Mouse (Mus musculus): ENCODE results near the gene Ap4s1. TPM values are rescaled to one million over a fixed set of nuclear protein-coding genes. Genes with fewer than 3 reads are reported as not detected.
A peak's percentile ranks its signal among the peaks of the same experiment; 100 is the strongest.

The Ap4s1 gene
- polyA plus RNA-seq, 2 experiments = 18.5 to 32.8 TPM

DNA sequence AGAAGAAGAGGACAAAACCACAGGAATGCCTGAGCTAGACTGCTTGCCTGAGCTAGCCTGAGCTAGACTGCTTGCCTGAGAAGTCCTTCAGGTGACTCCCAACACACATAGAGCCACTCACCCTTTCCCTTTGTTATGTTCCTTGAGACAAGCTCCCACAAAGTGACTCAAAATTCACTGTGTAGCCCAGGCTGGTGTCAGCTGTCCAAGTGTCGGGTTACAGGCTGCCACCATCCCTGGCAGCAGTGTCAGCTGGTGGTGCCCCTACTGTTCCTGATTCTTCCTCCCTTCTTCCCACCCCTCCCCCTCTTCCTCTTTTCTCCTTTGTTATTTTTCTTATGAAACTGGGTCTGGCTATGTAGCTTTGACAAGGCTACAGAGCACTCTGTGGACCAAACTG, 13.0 kb downstream of the Ap4s1 start:
- Histone ChIP-seq H3K9me3 (ENCODE audit: control insufficient read depth, low read length) (peaks cover 2% of the 10 kb centered on the region; the same call in 1 of the 2 replicates), H3K4me2 (replicated peaks; ENCODE audit: low read depth, low read length, severe bottlenecking) (no peak overlapping the region), H3K27ac (replicated peaks; ENCODE audit: low read depth, low read length) (no peak overlapping the region), H3K4me3 (replicated peaks; ENCODE audit: low read length) (no peak overlapping the region), H3K4me1 (ENCODE audit: control insufficient read depth, insufficient read depth, low read length) (no peaks in the 10 kb centered on the region), H3K36me3 (ENCODE audit: control insufficient read depth, insufficient read depth, low read length) (no peaks in the 10 kb centered on the region), H3K27me3 (ENCODE audit: control insufficient read depth, insufficient read depth, low read length) (no peaks in the 10 kb centered on the region), H3K9ac (ENCODE audit: low read depth, low read length, severe bottlenecking) (no peak overlapping the region)
- ATAC-seq (ENCODE audit: low FRiP score, low read depth) (peak; percentile 73), DNase-seq (ENCODE audit: low spot score) (no peak)
- no peak for TF ChIP-seq POLR2A (IDR thresholded peaks at IDR 0.05; ENCODE audit: borderline replicate concordance, extremely low read depth, insufficient read depth, insufficient read length)
- WGBS = 36% methylated on average over 1 of the region's 1 CpGs

GRCm38 (mm10) chr12:51704572-51704971, 13.7 kb downstream of the Ap4s1 start:
- Histone ChIP-seq H3K27ac (replicated peaks; ENCODE audit: low read depth, low read length) (no peak overlapping the region), H3K9me3 (ENCODE audit: control insufficient read depth, low read length) (peaks cover 2% of the 10 kb centered on the region; the same call in 1 of the 2 replicates), H3K27me3 (ENCODE audit: control insufficient read depth, insufficient read depth, low read length) (no peaks in the 10 kb centered on the region), H3K9ac (ENCODE audit: low read depth, low read length, severe bottlenecking) (no peak overlapping the region), H3K4me1 (ENCODE audit: control insufficient read depth, insufficient read depth, low read length) (no peaks in the 10 kb centered on the region), H3K36me3 (ENCODE audit: control insufficient read depth, insufficient read depth, low read length) (no peaks in the 10 kb centered on the region), H3K4me3 (replicated peaks; ENCODE audit: low read length) (no peak overlapping the region), H3K4me2 (replicated peaks; ENCODE audit: low read depth, low read length, severe bottlenecking) (no peak overlapping the region)
- WGBS = 77% methylated on average over 7 of the region's 7 CpGs
- ATAC-seq (ENCODE audit: low FRiP score, low read depth) (no peak), DNase-seq (ENCODE audit: low spot score) (no peak)
- no peak for TF ChIP-seq POLR2A (IDR thresholded peaks at IDR 0.05; ENCODE audit: borderline replicate concordance, extremely low read depth, insufficient read depth, insufficient read length)

DNA sequence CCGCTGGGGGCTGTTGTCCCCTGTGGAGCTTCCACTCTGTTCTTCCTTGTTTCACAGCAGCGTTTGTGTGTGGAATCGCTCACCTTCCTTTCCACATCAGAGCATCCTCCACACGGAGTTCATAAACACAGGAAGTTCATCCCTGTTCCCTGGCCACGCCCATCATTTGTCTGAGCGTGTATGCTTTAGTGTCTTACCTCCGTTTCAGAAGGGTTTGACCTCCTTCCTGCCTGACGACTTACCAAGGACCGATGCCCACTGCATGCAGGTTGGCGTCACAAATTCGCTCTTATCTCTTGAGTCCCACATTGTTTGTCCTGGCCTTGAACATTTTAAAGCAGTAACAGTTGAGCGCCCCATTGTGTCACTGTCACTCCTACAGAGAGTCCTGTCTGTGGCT, 14.9 kb downstream of the Ap4s1 start:
- Histone ChIP-seq H3K27ac (replicated peaks; ENCODE audit: low read depth, low read length) (no peak overlapping the region), H3K27me3 (ENCODE audit: control insufficient read depth, insufficient read depth, low read length) (no peaks in the 10 kb centered on the region), H3K4me2 (replicated peaks; ENCODE audit: low read depth, low read length, severe bottlenecking) (no peak overlapping the region), H3K4me1 (ENCODE audit: control insufficient read depth, insufficient read depth, low read length) (no peaks in the 10 kb centered on the region), H3K36me3 (ENCODE audit: control insufficient read depth, insufficient read depth, low read length) (no peaks in the 10 kb centered on the region), H3K4me3 (replicated peaks; ENCODE audit: low read length) (no peak overlapping the region), H3K9ac (ENCODE audit: low read depth, low read length, severe bottlenecking) (no peak overlapping the region), H3K9me3 (ENCODE audit: control insufficient read depth, low read length) (peaks cover 2% of the 10 kb centered on the region; the same call in 1 of the 2 replicates)
- ATAC-seq (ENCODE audit: low FRiP score, low read depth) (no peak), DNase-seq (ENCODE audit: low spot score) (no peak)
- WGBS = 79% methylated on average over 12 of the region's 12 CpGs
- no peak for TF ChIP-seq POLR2A (IDR thresholded peaks at IDR 0.05; ENCODE audit: borderline replicate concordance, extremely low read depth, insufficient read depth, insufficient read length)

DNA sequence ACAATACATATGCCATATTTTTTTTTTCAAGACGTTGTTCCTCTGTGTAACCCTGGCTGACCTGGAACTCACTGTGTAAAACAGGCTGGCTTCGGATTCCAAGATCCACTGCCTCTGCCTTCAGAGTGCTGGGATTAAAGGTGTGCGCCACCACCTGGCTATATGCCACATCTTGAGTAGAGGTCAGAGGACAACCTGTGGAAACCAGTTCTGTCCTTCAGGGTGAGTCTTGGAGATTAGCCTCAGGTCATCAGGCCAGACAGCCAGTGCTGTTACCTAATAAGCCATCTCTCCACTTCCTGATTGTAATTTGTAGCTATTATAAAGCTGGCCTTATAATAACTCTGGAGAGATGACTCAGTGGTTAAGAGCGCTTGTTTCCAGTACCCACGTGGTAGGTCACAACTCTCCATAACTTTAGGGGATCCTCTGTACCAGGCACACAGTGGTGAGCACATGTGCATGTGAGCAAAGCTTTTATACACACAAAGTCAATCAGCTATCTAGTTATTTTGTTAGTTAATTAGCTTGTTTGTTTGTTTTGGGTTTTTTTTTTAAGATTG, 15.9 kb downstream of the Ap4s1 start:
- H3K27ac ChIP-seq (replicated peaks; ENCODE audit: low read depth, low read length) = no peak overlapping the region
- no peaks in the 10 kb centered on the region for H3K4me1 ChIP-seq (ENCODE audit: control insufficient read depth, insufficient read depth, low read length)
- H3K27me3 ChIP-seq (ENCODE audit: control insufficient read depth, insufficient read depth, low read length) = no peaks in the 10 kb centered on the region
- ATAC-seq (ENCODE audit: low FRiP score, low read depth) = no peak
- no peak overlapping the region for H3K4me2 ChIP-seq (replicated peaks; ENCODE audit: low read depth, low read length, severe bottlenecking)
- no peaks in the 10 kb centered on the region for H3K36me3 ChIP-seq (ENCODE audit: control insufficient read depth, insufficient read depth, low read length)
- no peak overlapping the region for H3K4me3 ChIP-seq (replicated peaks; ENCODE audit: low read length)
- peaks cover 1% of the 10 kb centered on the region; the same call in 1 of the 2 replicates for H3K9me3 ChIP-seq (ENCODE audit: control insufficient read depth, low read length)
- TF ChIP-seq POLR2A (IDR thresholded peaks at IDR 0.05; ENCODE audit: borderline replicate concordance, extremely low read depth, insufficient read depth, insufficient read length) = no peak
- WGBS = 74% methylated on average over 5 of the region's 5 CpGs
- H3K9ac ChIP-seq (ENCODE audit: low read depth, low read length, severe bottlenecking) = no peak overlapping the region
- DNase-seq (ENCODE audit: low spot score) = no peak

GRCm38 (mm10) chr12:51708941-51709686, 18.3 kb downstream of the Ap4s1 start:
- Histone ChIP-seq H3K27me3 (ENCODE audit: control insufficient read depth, insufficient read depth, low read length) (no peaks in the 10 kb centered on the region), H3K4me2 (replicated peaks; ENCODE audit: low read depth, low read length, severe bottlenecking) (no peak overlapping the region), H3K4me1 (ENCODE audit: control insufficient read depth, insufficient read depth, low read length) (no peaks in the 10 kb centered on the region), H3K4me3 (replicated peaks; ENCODE audit: low read length) (no peak overlapping the region), H3K9ac (ENCODE audit: low read depth, low read length, severe bottlenecking) (no peak overlapping the region), H3K27ac (replicated peaks; ENCODE audit: low read depth, low read length) (no peak overlapping the region; the same call in 1 of the 2 replicates), H3K9me3 (ENCODE audit: control insufficient read depth, low read length) (no peaks in the 10 kb centered on the region), H3K36me3 (ENCODE audit: control insufficient read depth, insufficient read depth, low read length) (no peaks in the 10 kb centered on the region)
- TF ChIP-seq POLR2A (IDR thresholded peaks at IDR 0.05; ENCODE audit: borderline replicate concordance, extremely low read depth, insufficient read depth, insufficient read length) = no peak
- DNase-seq (ENCODE audit: low spot score) = no peak
- 73% methylated on average over 14 of the region's 14 CpGs for WGBS
- ATAC-seq (ENCODE audit: low FRiP score, low read depth) = 0 out of 2 replicates have a peak, but pooled peaks have one; percentile 34
